Mouse (Mus musculus) heart, postnatal 0 days (tissue): ENCODE results near the gene Trappc12. TPM values are rescaled to one million over a fixed set of nuclear protein-coding genes. Genes with fewer than 3 reads are reported as not detected.

Experiments
- ATAC-seq: fragments of 200-750 bp; cut with Nextera tagmentation; 2 replicates; pipeline ENCODE4 v1.8.0; 2017; ENCODE audit warnings: low read depth, moderate number of reproducible peaks, moderate library complexity; ENCODE audit not compliant: insufficient read depth
- DNase-seq: peaks from one replicate; pipeline ENCODE4 v3.0.0-alpha.2; 2016; ENCODE audit warnings: low spot score
- H3K27ac ChIP-seq: fragments of 300-500 bp; sonication (generic); 2 replicates; pipeline ENCODE4 v1.5.1; 2014; ENCODE audit warnings: low read depth, mild to moderate bottlenecking
- H3K27me3 ChIP-seq: fragments of 300-500 bp; sonication (generic); 2 replicates; pipeline ENCODE4 v1.6.1; 2014; ENCODE audit warnings: low read length, mixed read lengths; ENCODE audit not compliant: control insufficient read depth, insufficient read depth
- H3K36me3 ChIP-seq: fragments of 300-500 bp; sonication (generic); replicated peaks from 2 replicates; pipeline ENCODE4 v1.6.1; 2014; ENCODE audit warnings: low read length, mixed read lengths; ENCODE audit not compliant: control insufficient read depth, insufficient read depth
- H3K4me1 ChIP-seq: fragments of 300-500 bp; sonication (generic); 2 replicates; pipeline ENCODE4 v1.6.1; 2014; ENCODE audit warnings: antibody characterized with exemption; ENCODE audit not compliant: control insufficient read depth, insufficient read depth
- H3K4me2 ChIP-seq: fragments of 300-500 bp; sonication (generic); 2 replicates; pipeline ENCODE4 v1.6.1; 2014; ENCODE audit warnings: low read depth, mild to moderate bottlenecking, low read length, moderate library complexity
- H3K4me3 ChIP-seq: fragments of 300-500 bp; sonication (generic); 2 replicates; pipeline ENCODE4 v1.5.1; 2014; ENCODE audit warnings: low read depth, low read length
- H3K9ac ChIP-seq: fragments of 300-500 bp; sonication (generic); replicated peaks from 2 replicates; pipeline ENCODE4 v1.6.1; 2014; ENCODE audit warnings: low read depth, low read length, mixed read lengths
- H3K9me3 ChIP-seq: fragments of 300-500 bp; sonication (generic); replicated peaks from 2 replicates; pipeline ENCODE4 v1.6.1; 2016; ENCODE audit warnings: low read length; ENCODE audit not compliant: control insufficient read depth
- CTCF ChIP-seq: IDR thresholded peaks from 2 replicates; pipeline ENCODE4 v1.5.1; 2016; ENCODE audit warnings: antibody characterized with exemption, control low read depth, low read depth
- EP300 ChIP-seq: IDR thresholded peaks from 2 replicates; pipeline ENCODE4 v1.6.1; 2016; ENCODE audit warnings: antibody characterized with exemption, low read depth
- WGBS: fragments of 180-500 bp; shearing (Covaris S2); extraction: QIAGEN DNeasy Blood & Tissue Kit; methylation state at CpG from one replicate; pipeline ENCODE4 v1.1.7; 2014; 5-methylcytosine and 5-hydroxymethylcytosine counted together
- polyA plus RNA-seq: library from polyadenylated mRNA; unstranded; fragments of >200 nt; fragmentation: Nextera tagmentation; extraction: Ambion mirVana; gene quantifications from 2 replicates; pipeline ENCODE4 v1.2.1, GENCODE M21; 2015
- total RNA-seq: library from RNA; depleted of rRNA; stranded (reverse); fragments of >200 nt; gene quantifications from 2 replicates; pipeline ENCODE4 v1.2.3, GENCODE M21; 2014; ENCODE audit warnings: low replicate concordance

Trappc12 gene
- total and polyA plus RNA-seq, 2 experiments from 2014 or later, result 21.6 to 41.4 TPM

DNA sequence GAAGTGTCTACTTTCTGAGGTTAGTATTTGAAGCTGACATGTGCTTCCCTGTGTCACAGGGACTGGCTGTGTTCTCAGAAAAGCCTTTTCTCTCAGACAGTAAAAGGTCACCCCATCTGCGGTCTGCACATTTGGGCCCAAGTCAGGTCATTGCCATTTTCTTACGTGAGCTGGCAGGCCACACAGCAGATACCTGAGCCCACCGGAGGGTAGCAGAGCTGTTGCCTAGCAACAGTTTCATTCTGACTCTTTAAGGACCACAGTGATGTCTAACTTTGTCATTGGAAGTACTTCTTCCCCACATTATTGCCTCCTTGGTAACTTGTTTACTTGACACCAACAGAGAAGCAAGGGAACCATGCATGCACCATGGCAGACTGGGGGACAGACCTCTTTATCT, 42.3 kb upstream of the Trappc12 start:
- H3K27me3 ChIP-seq, result no peaks in the 10 kb centered on the region
- ATAC-seq (no peak), DNase-seq (no peak)
- no peaks in the 10 kb centered on the region for H3K9me3 ChIP-seq
- no peak overlapping the region for H3K4me3 ChIP-seq
- TF ChIP-seq CTCF (no peak), EP300 (no peak)
- no peaks in the 10 kb centered on the region for H3K36me3 ChIP-seq
- H3K9ac ChIP-seq, result no peak overlapping the region
- peaks cover 7% of the 10 kb centered on the region; the same call in 1 of the 2 replicates for H3K4me1 ChIP-seq
- WGBS, result 89% methylated on average over 3 of the region's 3 CpGs
- no peak overlapping the region for H3K4me2 ChIP-seq
- H3K27ac ChIP-seq, result no peak overlapping the region

DNA sequence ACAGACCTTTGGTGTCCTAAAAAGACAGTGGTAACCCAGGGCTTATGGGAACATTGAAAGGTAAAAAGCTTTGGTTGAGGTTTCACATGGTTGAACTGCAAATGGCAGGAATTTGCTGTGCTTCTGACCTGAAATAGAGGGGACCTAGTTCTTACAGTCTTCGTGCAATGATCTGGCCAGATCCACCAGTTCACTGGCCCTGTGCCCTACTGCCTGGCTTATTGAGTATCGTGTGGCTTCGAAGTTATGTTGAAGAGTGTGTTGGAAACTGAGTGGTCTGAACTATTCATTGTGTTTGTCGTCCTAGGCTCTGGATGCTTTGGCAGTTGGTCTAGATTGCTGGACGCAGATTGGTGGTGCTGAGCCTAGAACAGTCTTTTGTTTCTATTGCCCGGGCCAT, 36.0 kb upstream of the Trappc12 start:
- Histone ChIP-seq H3K4me2 (no peak overlapping the region), H3K27ac (no peak overlapping the region), H3K4me1 (no peaks in the 10 kb centered on the region), H3K4me3 (no peak overlapping the region), H3K9me3 (no peaks in the 10 kb centered on the region), H3K27me3 (no peaks in the 10 kb centered on the region), H3K36me3 (no peaks in the 10 kb centered on the region), H3K9ac (no peak overlapping the region)
- DNase-seq (no peak), ATAC-seq (no peak)
- 83% methylated on average over 6 of the region's 6 CpGs for WGBS
- no peak for TF ChIP-seq CTCF

- ATAC-seq (no peak), DNase-seq (no peak)
- Histone ChIP-seq H3K4me2 (no peak overlapping the region), H3K36me3 (no peaks in the 10 kb centered on the region), H3K9me3 (no peaks in the 10 kb centered on the region), H3K27me3 (no peaks in the 10 kb centered on the region), H3K27ac (no peak overlapping the region), H3K4me1 (no peaks in the 10 kb centered on the region), H3K9ac (no peak overlapping the region), H3K4me3 (no peak overlapping the region)
- WGBS, result 35% methylated on average over 1 of the region's 1 CpGs
- no peak for TF ChIP-seq EP300
- TF ChIP-seq CTCF, result no peak
These were observed 35.0 kb upstream of the Trappc12 start for GRCm38 (mm10) chr12:28785299-28785698.

DNA sequence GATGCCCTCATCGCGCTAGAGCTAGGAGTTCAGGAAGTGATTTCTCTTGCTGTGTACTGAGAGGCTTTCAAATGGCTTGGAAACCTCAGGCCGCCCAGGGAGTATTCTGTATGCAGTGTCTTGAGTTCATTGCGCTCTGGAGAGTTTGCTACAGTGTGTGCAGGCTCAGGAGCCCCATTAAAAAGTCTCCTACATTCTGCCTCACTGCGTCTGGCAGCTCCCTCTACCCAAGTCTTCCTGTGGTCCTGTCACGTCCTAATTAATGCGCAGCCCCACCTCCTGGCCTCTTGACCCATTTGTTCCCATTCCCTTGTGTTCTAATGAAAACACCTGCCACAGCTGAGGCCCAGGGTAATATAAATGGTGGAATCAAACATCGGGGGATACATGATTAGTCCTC, 34.6 kb upstream of the Trappc12 start:
- H3K27me3 ChIP-seq, result no peaks in the 10 kb centered on the region
- 73% methylated on average over 8 of the region's 8 CpGs for WGBS
- no peak overlapping the region for H3K9ac ChIP-seq
- H3K27ac ChIP-seq, result no peak overlapping the region
- TF ChIP-seq CTCF, result no peak
- no peak for TF ChIP-seq EP300
- H3K4me2 ChIP-seq, result no peak overlapping the region
- no peak for ATAC-seq
- no peaks in the 10 kb centered on the region for H3K9me3 ChIP-seq
- DNase-seq, result no peak
- no peaks in the 10 kb centered on the region for H3K36me3 ChIP-seq
- H3K4me1 ChIP-seq, result no peaks in the 10 kb centered on the region
- no peak overlapping the region for H3K4me3 ChIP-seq

GRCm38 (mm10) chr12:28784355-28784754, 34.1 kb upstream of the Trappc12 start:
- no peak overlapping the region for H3K4me2 ChIP-seq
- no peaks in the 10 kb centered on the region for H3K27me3 ChIP-seq
- no peak overlapping the region for H3K27ac ChIP-seq
- TF ChIP-seq EP300 (no peak), CTCF (peak; percentile 59)
- 32% methylated on average over 4 of the region's 4 CpGs for WGBS
- H3K9me3 ChIP-seq, result no peaks in the 10 kb centered on the region
- no peaks in the 10 kb centered on the region for H3K4me1 ChIP-seq
- ATAC-seq (peak; percentile 82; the same call in 1 of the 2 replicates), DNase-seq (peak; percentile 49)
- no peak overlapping the region for H3K9ac ChIP-seq
- H3K36me3 ChIP-seq, result no peaks in the 10 kb centered on the region
- no peak overlapping the region for H3K4me3 ChIP-seq

DNA sequence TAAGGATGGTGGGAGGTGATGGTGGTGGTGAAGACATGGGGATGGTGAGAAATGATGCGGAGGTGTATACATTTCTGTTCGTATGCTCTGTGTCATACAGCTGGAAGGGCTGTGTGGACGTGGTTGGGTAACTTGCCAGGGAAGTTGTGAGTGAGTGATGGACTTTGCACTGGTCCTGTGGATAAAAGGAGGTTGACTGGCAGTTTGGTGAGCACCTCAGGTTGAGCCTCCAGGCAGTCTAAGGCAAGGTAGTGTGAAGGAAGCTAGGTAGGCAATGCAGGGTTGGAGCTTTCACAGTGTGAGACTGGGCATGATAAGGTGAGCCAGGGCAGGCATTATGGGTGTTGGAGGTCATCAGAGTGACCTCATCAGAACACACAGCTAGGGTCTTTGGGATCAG, 32.4 kb upstream of the Trappc12 start:
- Histone ChIP-seq H3K4me1 (no peaks in the 10 kb centered on the region), H3K36me3 (no peaks in the 10 kb centered on the region)
- no peak for ATAC-seq

More for the DNA sequence above, 32.4 kb upstream of the Trappc12 start:
- Histone ChIP-seq H3K27ac (no peak overlapping the region), H3K27me3 (no peaks in the 10 kb centered on the region), H3K4me2 (no peak overlapping the region), H3K9ac (no peak overlapping the region), H3K4me3 (no peak overlapping the region), H3K9me3 (no peaks in the 10 kb centered on the region)
- no peak for TF ChIP-seq EP300
- no peak for TF ChIP-seq CTCF
- DNase-seq, result no peak
- WGBS, result 79% methylated on average over 3 of the region's 3 CpGs
